8 mouse cellular contexts compared by ENCODE assay signal in the genomic region with DNA sequence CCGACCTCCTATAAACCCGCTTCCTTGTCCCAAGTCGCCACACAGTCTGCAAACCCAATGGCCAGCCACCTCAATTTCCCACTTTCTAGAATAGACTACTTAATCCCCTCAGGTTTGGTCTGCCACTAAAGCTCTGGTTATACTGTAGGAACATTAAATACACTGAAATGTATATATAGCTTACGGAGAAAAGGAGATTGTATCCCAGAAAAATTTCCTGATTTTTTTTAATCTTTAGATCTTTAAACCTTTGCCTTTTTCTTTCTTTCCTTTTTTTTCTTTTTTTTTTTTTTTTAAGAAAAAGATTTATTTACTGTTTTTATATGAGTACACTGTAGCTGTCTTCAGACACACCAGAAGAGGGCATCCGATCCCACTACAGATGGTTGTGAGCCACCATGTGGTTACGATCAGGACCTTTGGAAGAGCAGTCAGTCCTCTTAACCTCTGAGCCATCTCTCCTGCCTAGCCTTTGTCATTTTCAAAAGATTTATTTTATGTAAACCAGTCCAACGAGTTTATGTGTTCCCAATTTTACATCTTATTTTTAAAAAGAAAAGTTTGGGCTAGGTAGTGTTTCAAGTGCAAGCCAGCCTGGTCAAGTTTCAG. TPM values are rescaled to one million over a fixed set of nuclear protein-coding genes. Genes with fewer than 3 reads are reported as not detected.
DNase-seq lines count a peak whose midpoint lies in the region; ATAC-seq and TF ChIP-seq lines count a peak whose summit lies in the region.

No protein-coding gene starts in this region.

- 0 out of 2 replicates have a peak, but pooled peaks cover 18% of the 10 kb centered on the region for H3K4me1 ChIP-seq in heart, embryonic 10.5 days
- no peaks in the 10 kb centered on the region for H3K4me1 ChIP-seq in ES-Bruce4 (ENCODE audit: control insufficient read depth, insufficient read depth, low read length)

- H3K27ac ChIP-seq in heart, embryonic 10.5 days: peak overlapping the region; percentile 99
- peak overlapping the region; percentile 75 for H3K27ac ChIP-seq in ES-Bruce4 (ENCODE audit: insufficient read depth, low read length)

- ATAC-seq in granulocyte monocyte progenitor cell, adult 5-6 weeks (replicated peaks; ENCODE audit: poor library complexity, severe bottlenecking): peak; percentile 3
- peak; percentile 11 for ATAC-seq in megakaryocyte, adult 5-6 weeks (ENCODE audit: poor library complexity, severe bottlenecking)

- intact Hi-C loops in heart, postnatal 25 days (cut with DNase I): loop anchor here (2.0 to 5.0 kb wide), 3 partner anchors 14 to 93 kb away; a partner anchor contains a TSS

- H3K9ac ChIP-seq in ES-Bruce4 (ENCODE audit: low read depth, poor library complexity, severe bottlenecking): peak overlapping the region; percentile 87

- TF ChIP-seq CTCF in ES-Bruce4 (IDR thresholded peaks at IDR 0.05; ENCODE audit: low read depth, low read length): no peak

- WGBS in heart, embryonic 10.5 days: 44% methylated on average over 7 of the region's 7 CpGs

- H3K4me3 ChIP-seq in heart, embryonic 10.5 days: peak overlapping the region; percentile 99
- H3K4me3 ChIP-seq in ES-Bruce4 (ENCODE audit: low read depth, low read length): peak overlapping the region; percentile 83

- no peaks in the 10 kb centered on the region for H3K27me3 ChIP-seq in heart, embryonic 10.5 days (ENCODE audit: insufficient read depth, poor library complexity, severe bottlenecking)
- no peaks in the 10 kb centered on the region for H3K27me3 ChIP-seq in ES-Bruce4 (ENCODE audit: control insufficient read depth, insufficient read depth, low read length, poor library complexity, severe bottlenecking)

- H3K9me3 ChIP-seq in heart, embryonic 10.5 days: no peaks in the 10 kb centered on the region
- H3K9me3 ChIP-seq in ES-Bruce4 (replicated peaks; ENCODE audit: control insufficient read depth, insufficient read depth, low read length, poor library complexity, severe bottlenecking): no peaks in the 10 kb centered on the region

- DNase-seq in heart, embryonic 10.5 days (ENCODE audit: low spot score): no peak
- no peak for DNase-seq in heart, postnatal 25 days (ENCODE audit: low spot score)
- DNase-seq in layer of hippocampus, postnatal 25 days (ENCODE audit: extremely low spot score in 1 of 2, low spot score in 1 of 2): no peak
- DNase-seq in cerebellum, adult 11 months: no peak
- no peak for DNase-seq in layer of hippocampus, postnatal 36 days

- TF ChIP-seq EP300 in ES-Bruce4 (IDR thresholded peaks at IDR 0.05; ENCODE audit: insufficient read depth, low read depth, low read length): no peak

- peaks cover 8% of the 10 kb centered on the region for H3K36me3 ChIP-seq in heart, embryonic 10.5 days
- H3K36me3 ChIP-seq in ES-Bruce4 (ENCODE audit: control insufficient read depth, insufficient read depth, low read length, poor library complexity, severe bottlenecking): peaks cover 20% of the 10 kb centered on the region

- no peak for TF ChIP-seq POLR2A in ES-Bruce4 (IDR thresholded peaks at IDR 0.05; ENCODE audit: insufficient read depth, low read length)

RNA-seq across cellular contexts. Expression of a gene that starts 1.0 kb away (rescaled TPM):
- polyA plus RNA-seq in heart, embryonic 10.5 days (2016; fragmentation: Nextera tagmentation; extraction: Ambion mirVana): 506 and 686 TPM in 2 replicates
- 100 to 1,000 TPM; 132 to 147 TPM for total RNA-seq in heart, postnatal 25 days (2021)
- polyA plus RNA-seq in ES-Bruce4 (2011; ENCODE audit: insufficient read depth, insufficient read length, low read depth, missing spikeins): 949 and 975 TPM in 2 replicates
- 362 and 404 TPM in 2 replicates for total RNA-seq in granulocyte monocyte progenitor cell, adult 5-6 weeks (2014; fragmentation: Nextera tagmentation)
- 637 and 667 TPM in 2 replicates for total RNA-seq in granulocyte monocyte progenitor cell, adult 5-6 weeks (2017)
- total RNA-seq in megakaryocyte, adult 5-6 weeks (2015): 221 and 239 TPM in 2 replicates
- total RNA-seq in megakaryocyte, adult 5-6 weeks (2017): 322 and 343 TPM in 2 replicates
- 100 to 1,000 TPM; 253 to 273 TPM for total RNA-seq in layer of hippocampus, postnatal 25 days (2021)
- total RNA-seq in layer of hippocampus, postnatal 36 days (2021): 100 to 1,000 TPM; 279 to 281 TPM

RNA-seq across cellular contexts. Expression of a gene that starts 5.7 kb away (rescaled TPM):
- polyA plus RNA-seq in heart, embryonic 10.5 days (2016; fragmentation: Nextera tagmentation; extraction: Ambion mirVana): 52.3 and 61.7 TPM in 2 replicates
- total RNA-seq in heart, postnatal 25 days (2021): not detected
- polyA plus RNA-seq in ES-Bruce4 (2011; ENCODE audit: insufficient read depth, insufficient read length, low read depth, missing spikeins): 6.7 and 9.0 TPM in 2 replicates
- 7.4 and 10.8 TPM in 2 replicates for total RNA-seq in granulocyte monocyte progenitor cell, adult 5-6 weeks (2014; fragmentation: Nextera tagmentation)
- 4.5 and 4.8 TPM in 2 replicates for total RNA-seq in granulocyte monocyte progenitor cell, adult 5-6 weeks (2017)
- 2.9 and 3.6 TPM in 2 replicates for total RNA-seq in megakaryocyte, adult 5-6 weeks (2015)
- 2.7 TPM in 2 replicates for total RNA-seq in megakaryocyte, adult 5-6 weeks (2017)
- total RNA-seq in layer of hippocampus, postnatal 25 days (2021): 1 to 10 TPM in 1 of 2 experiments, under 1 TPM in 1; 0.84 to 1.9 TPM
- total RNA-seq in layer of hippocampus, postnatal 36 days (2021): 1 to 10 TPM; 1.1 to 2.3 TPM
